Mouse (Mus musculus) megakaryocyte, embryonic 14.5 days (primary cell): ENCODE measurements at regions not wholly inside any gene's neighbourhood (a gene's known extent, or its start where the extent isn't known, plus 50 kb on each side); places are given as distances from the start of the nearest gene placed in this dataset.
"Not testable (repeated sequence)": the region's sequence is repeated elsewhere in the genome, so short reads cannot be mapped to it uniquely, and the experiment has no call there.

Source experiments
- H3K27me3 ChIP-seq: replicated peaks from 2 replicates; pipeline ENCODE3; 2012; ENCODE audit warnings: inconsistent platforms
- H3K36me3 ChIP-seq: replicated peaks from 2 replicates; pipeline ENCODE3; 2012; ENCODE audit warnings: low read length, inconsistent platforms, mixed read lengths
- H3K4me1 ChIP-seq: 2 replicates; pipeline ENCODE4 v1.6.1; 2012; ENCODE audit warnings: inconsistent platforms
- H3K4me3 ChIP-seq: replicated peaks from 2 replicates; pipeline ENCODE3; 2012; ENCODE audit warnings: moderate library complexity, mild to moderate bottlenecking, inconsistent platforms
- H3K9me3 ChIP-seq: 2 replicates; pipeline ENCODE4 v1.6.1; 2012; ENCODE audit warnings: inconsistent platforms

DNA sequence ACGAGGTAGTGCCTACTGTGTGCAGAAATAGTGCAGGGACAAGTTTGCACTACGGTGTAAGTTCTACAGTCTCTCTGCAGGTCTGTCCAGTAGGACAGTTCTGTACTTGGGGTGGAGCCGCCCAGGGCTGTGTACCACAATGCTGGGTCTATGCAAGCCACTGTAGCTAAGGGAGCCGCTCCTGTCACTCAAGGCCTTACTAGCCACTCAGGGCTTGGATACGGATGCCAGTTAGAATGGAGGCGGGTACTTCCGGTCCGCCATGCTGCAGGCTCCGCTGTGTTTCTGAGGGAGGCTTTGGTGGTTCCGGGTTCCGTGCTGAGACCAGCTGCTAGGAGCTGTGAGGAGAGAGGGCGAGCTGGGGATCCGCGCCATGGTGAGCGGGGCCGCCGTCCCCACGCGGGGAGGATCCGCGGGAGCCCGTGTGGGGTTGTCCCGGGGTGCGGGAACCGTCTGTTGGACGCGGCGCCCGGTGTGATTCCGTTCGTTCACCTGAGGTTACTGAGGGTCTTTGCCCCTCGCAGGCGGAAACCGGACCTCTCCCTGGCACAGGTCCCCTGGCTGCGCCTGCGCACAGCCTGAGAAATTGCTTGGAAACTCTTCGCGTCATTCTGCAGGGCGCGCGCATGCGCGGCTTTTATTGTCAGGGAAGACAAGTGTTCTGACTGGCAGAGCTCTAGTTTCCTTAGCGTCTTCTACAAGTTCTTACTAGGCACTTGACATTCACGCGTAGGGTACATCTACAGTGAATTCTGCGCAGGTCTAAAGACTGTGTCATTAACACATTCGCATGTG lies 51.0 kb upstream of the Zfp873 start:
- not testable (repeated sequence) for H3K36me3 ChIP-seq, H3K9me3 ChIP-seq, H3K4me1 ChIP-seq, H3K27me3 ChIP-seq
- H3K4me3 ChIP-seq = peak overlapping the region; percentile 84
